Mouse (Mus musculus) granulocyte monocyte progenitor cell, adult 5-6 weeks (primary cell): ENCODE data around the gene Gm20809. TPM values are rescaled to one million over a fixed set of nuclear protein-coding genes. Genes with fewer than 3 reads are reported as not detected.
"Not testable (repeated sequence)": the region's sequence is repeated elsewhere in the genome, so short reads cannot be mapped to it uniquely, and the experiment has no call there.

Experiments
- ATAC-seq: replicated peaks from 2 replicates; pipeline ENCODE4 v1.8.0; 2016; ENCODE audit warnings: mild to moderate bottlenecking, moderate TSS enrichment, inconsistent platforms; ENCODE audit not compliant: poor library complexity, severe bottlenecking
- total RNA-seq, 2 experiments: library from RNA; stranded (forward) in 1 of 2; stranded (reverse) in 1 of 2; fragments of 200-712, 200-1000 nt in 1 of 2; fragments of >200 nt in 1 of 2; fragmentation: Nextera tagmentation in 1 of 2; gene quantifications; 2 replicates each; pipeline ENCODE4 v1.2.3; 2014 to 2017

Gene Gm20809
- not detected in 2 replicates for total RNA-seq (2014; fragmentation: Nextera tagmentation)
- not detected in 2 replicates for total RNA-seq (2017)

DNA sequence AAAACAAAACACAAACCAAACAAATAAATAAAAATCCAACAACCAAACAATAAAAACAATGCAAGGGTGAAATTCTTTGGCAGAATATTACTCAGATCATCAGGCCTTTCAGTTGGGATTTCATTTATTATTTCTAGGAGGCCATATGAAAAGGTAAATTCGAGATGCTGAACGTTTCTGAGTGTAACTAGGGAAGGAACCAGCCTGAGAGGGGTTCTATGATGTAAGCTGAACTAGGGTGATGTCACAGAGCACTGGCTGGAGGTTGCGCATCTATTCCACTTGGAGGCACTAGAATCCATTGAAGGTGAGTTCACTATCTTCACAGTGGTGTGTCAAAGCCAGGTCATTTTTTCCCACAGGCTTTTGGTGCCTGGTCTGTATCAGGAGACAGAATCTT lies at the start of gene Gm20809:
TSS of gene Gm20809 (plus strand) at position 301 of the 400 bp plus-strand sequence.
- not testable (repeated sequence) for ATAC-seq
